Mouse (Mus musculus): ENCODE data around the gene Fgfr2. TPM values are rescaled to one million over a fixed set of nuclear protein-coding genes. Genes with fewer than 3 reads are reported as not detected.
A peak's percentile ranks its signal among the peaks of the same experiment; 100 is the strongest.

Gene Fgfr2
- polyA plus RNA-seq, 1 experiment from 2014 or later = 81.1 TPM

- Histone ChIP-seq H3K4me2 (replicated peaks) (no peak overlapping the region), H3K4me1 (peaks cover 7% of the 10 kb centered on the region), H3K4me3 (no peak overlapping the region), H3K27me3 (no peaks in the 10 kb centered on the region), H3K9ac (no peak overlapping the region), H3K27ac (peak overlapping the region; percentile 12; the same call in 1 of the 2 replicates), H3K36me3 (no peaks in the 10 kb centered on the region), H3K9me3 (replicated peaks) (no peaks in the 10 kb centered on the region; the same call in 1 of the 2 replicates)
- 44% methylated on average over 5 of the region's 5 CpGs for WGBS
- ATAC-seq (ENCODE audit: low FRiP score) = peak; percentile 56; the same call in 1 of the 2 replicates
Measured at GRCm38 (mm10) chr7:132183892-132184404, 939.2 kb downstream of the Fgfr2 start.

- Histone ChIP-seq H3K9me3 (replicated peaks) (no peaks in the 10 kb centered on the region; the same call in 1 of the 2 replicates), H3K27ac (no peak overlapping the region), H3K36me3 (no peaks in the 10 kb centered on the region), H3K4me1 (peaks cover 7% of the 10 kb centered on the region), H3K4me3 (no peak overlapping the region), H3K4me2 (replicated peaks) (no peak overlapping the region), H3K27me3 (no peaks in the 10 kb centered on the region), H3K9ac (no peak overlapping the region)
- 91% methylated on average over 4 of the region's 4 CpGs for WGBS
- ATAC-seq (ENCODE audit: low FRiP score) = no peak
Measured at GRCm38 (mm10) chr7:132181586-132182198, 941.5 kb downstream of the Fgfr2 start.

- 77% methylated on average over 3 of the region's 3 CpGs for WGBS
- H3K4me3 ChIP-seq = no peak overlapping the region
- no peak overlapping the region for H3K4me2 ChIP-seq (replicated peaks)
- no peak overlapping the region for H3K27ac ChIP-seq
- no peak overlapping the region for H3K9ac ChIP-seq
- ATAC-seq (ENCODE audit: low FRiP score) = no peak
- no peaks in the 10 kb centered on the region for H3K36me3 ChIP-seq
- no peaks in the 10 kb centered on the region for H3K27me3 ChIP-seq
- peaks cover 7% of the 10 kb centered on the region for H3K4me1 ChIP-seq
- H3K9me3 ChIP-seq (replicated peaks) = no peaks in the 10 kb centered on the region; the same call in 1 of the 2 replicates
Measured at GRCm38 (mm10) chr7:132181042-132181441, 942.1 kb downstream of the Fgfr2 start.

- peaks cover 4% of the 10 kb centered on the region for H3K4me1 ChIP-seq
Measured at GRCm38 (mm10) chr7:132179049-132179448, 944.1 kb downstream of the Fgfr2 start.

GRCm38 (mm10) chr7:132174787-132175186 is 948.4 kb downstream of the Fgfr2 start:
- no peak for ATAC-seq (ENCODE audit: low FRiP score)
- H3K4me2 ChIP-seq (replicated peaks) = no peak overlapping the region
- H3K4me3 ChIP-seq = no peak overlapping the region
- peaks cover 4% of the 10 kb centered on the region for H3K4me1 ChIP-seq
- H3K9ac ChIP-seq = no peak overlapping the region
- H3K9me3 ChIP-seq (replicated peaks) = 0 out of 2 replicates have a peak, but pooled peaks cover 6% of the 10 kb centered on the region
- 92% methylated on average over 5 of the region's 5 CpGs for WGBS
- no peaks in the 10 kb centered on the region for H3K27me3 ChIP-seq
- H3K36me3 ChIP-seq = no peaks in the 10 kb centered on the region
- H3K27ac ChIP-seq = no peak overlapping the region

More at GRCm38 (mm10) chr7:132179049-132179448, 944.1 kb downstream of the Fgfr2 start:
- H3K36me3 ChIP-seq = no peaks in the 10 kb centered on the region
- H3K27me3 ChIP-seq = no peaks in the 10 kb centered on the region
- H3K27ac ChIP-seq = no peak overlapping the region
- H3K9me3 ChIP-seq (replicated peaks) = no peaks in the 10 kb centered on the region; the same call in 1 of the 2 replicates
- 65% methylated on average over 1 of the region's 1 CpGs for WGBS
- no peak overlapping the region for H3K4me2 ChIP-seq (replicated peaks)
- H3K9ac ChIP-seq = no peak overlapping the region
- H3K4me3 ChIP-seq = no peak overlapping the region
- ATAC-seq (ENCODE audit: low FRiP score) = no peak

GRCm38 (mm10) chr7:132174296-132174695 is 948.9 kb downstream of the Fgfr2 start:
- Histone ChIP-seq H3K4me1 (peaks cover 6% of the 10 kb centered on the region), H3K27me3 (no peaks in the 10 kb centered on the region)
- ATAC-seq (ENCODE audit: low FRiP score) = no peak

GRCm38 (mm10) chr7:132172220-132172619 is 950.9 kb downstream of the Fgfr2 start:
- H3K27ac ChIP-seq = no peak overlapping the region
- no peak overlapping the region for H3K4me2 ChIP-seq (replicated peaks)
- 0 out of 2 replicates have a peak, but pooled peaks cover 6% of the 10 kb centered on the region for H3K9me3 ChIP-seq (replicated peaks)
- H3K27me3 ChIP-seq = no peaks in the 10 kb centered on the region
- H3K9ac ChIP-seq = no peak overlapping the region
- no peaks in the 10 kb centered on the region for H3K36me3 ChIP-seq
- WGBS = 59% methylated on average over 5 of the region's 5 CpGs
- ATAC-seq (ENCODE audit: low FRiP score) = no peak
- H3K4me3 ChIP-seq = no peak overlapping the region
- peaks cover 6% of the 10 kb centered on the region for H3K4me1 ChIP-seq

More at GRCm38 (mm10) chr7:132174296-132174695, 948.9 kb downstream of the Fgfr2 start:
- Histone ChIP-seq H3K9ac (no peak overlapping the region), H3K4me3 (no peak overlapping the region), H3K4me2 (replicated peaks) (no peak overlapping the region), H3K9me3 (replicated peaks) (0 out of 2 replicates have a peak, but pooled peaks cover 6% of the 10 kb centered on the region), H3K36me3 (no peaks in the 10 kb centered on the region), H3K27ac (no peak overlapping the region)
- 77% methylated on average over 2 of the region's 2 CpGs for WGBS

- Histone ChIP-seq H3K4me2 (replicated peaks) (no peak overlapping the region), H3K9me3 (replicated peaks) (0 out of 2 replicates have a peak, but pooled peaks cover 6% of the 10 kb centered on the region), H3K27ac (no peak overlapping the region), H3K36me3 (no peaks in the 10 kb centered on the region), H3K9ac (no peak overlapping the region), H3K27me3 (no peaks in the 10 kb centered on the region), H3K4me1 (peaks cover 6% of the 10 kb centered on the region), H3K4me3 (no peak overlapping the region)
- no peak for ATAC-seq (ENCODE audit: low FRiP score)
- WGBS = 87% methylated on average over 5 of the region's 5 CpGs
Measured at GRCm38 (mm10) chr7:132171716-132172115, 951.4 kb downstream of the Fgfr2 start.

- no peaks in the 10 kb centered on the region for H3K36me3 ChIP-seq
- H3K4me1 ChIP-seq = peaks cover 6% of the 10 kb centered on the region
- H3K27ac ChIP-seq = no peak overlapping the region
- WGBS = 61% methylated on average over 7 of the region's 7 CpGs
- no peak overlapping the region for H3K4me2 ChIP-seq (replicated peaks)
- no peak overlapping the region for H3K4me3 ChIP-seq
- no peak overlapping the region for H3K9ac ChIP-seq
- H3K27me3 ChIP-seq = no peaks in the 10 kb centered on the region
- ATAC-seq (ENCODE audit: low FRiP score) = peak; percentile 35; the same call in 1 of the 2 replicates
- 0 out of 2 replicates have a peak, but pooled peaks cover 6% of the 10 kb centered on the region for H3K9me3 ChIP-seq (replicated peaks)
Measured at GRCm38 (mm10) chr7:132169419-132170169, 953.6 kb downstream of the Fgfr2 start.

GRCm38 (mm10) chr7:132167239-132167638 is 955.9 kb downstream of the Fgfr2 start:
- Histone ChIP-seq H3K4me2 (replicated peaks) (no peak overlapping the region), H3K4me3 (no peak overlapping the region), H3K27ac (no peak overlapping the region), H3K9me3 (replicated peaks) (0 out of 2 replicates have a peak, but pooled peaks cover 6% of the 10 kb centered on the region), H3K9ac (no peak overlapping the region), H3K27me3 (no peaks in the 10 kb centered on the region), H3K4me1 (peaks cover 6% of the 10 kb centered on the region), H3K36me3 (no peaks in the 10 kb centered on the region)
- WGBS = 66% methylated on average over 4 of the region's 4 CpGs
- ATAC-seq (ENCODE audit: low FRiP score) = no peak

GRCm38 (mm10) chr7:132162254-132162653 is 960.9 kb downstream of the Fgfr2 start:
- peaks cover 2% of the 10 kb centered on the region; the same call in 1 of the 2 replicates for H3K4me1 ChIP-seq
- no peak overlapping the region for H3K9ac ChIP-seq
- H3K4me3 ChIP-seq = no peak overlapping the region
- WGBS = 71% methylated on average over 3 of the region's 3 CpGs
- ATAC-seq (ENCODE audit: low FRiP score) = no peak
- no peaks in the 10 kb centered on the region for H3K36me3 ChIP-seq
- peak overlapping the region; percentile 60 for H3K27ac ChIP-seq
- H3K4me2 ChIP-seq (replicated peaks) = no peak overlapping the region
- H3K9me3 ChIP-seq (replicated peaks) = no peaks in the 10 kb centered on the region
- H3K27me3 ChIP-seq = no peaks in the 10 kb centered on the region

- WGBS = 79% methylated on average over 9 of the region's 9 CpGs
- Histone ChIP-seq H3K4me2 (replicated peaks) (no peak overlapping the region), H3K4me1 (peaks cover 18% of the 10 kb centered on the region), H3K9me3 (replicated peaks) (no peaks in the 10 kb centered on the region), H3K36me3 (no peaks in the 10 kb centered on the region), H3K27me3 (peaks cover 25% of the 10 kb centered on the region), H3K27ac (peak overlapping the region; percentile 64), H3K4me3 (no peak overlapping the region), H3K9ac (no peak overlapping the region)
- ATAC-seq (ENCODE audit: low FRiP score) = no peak
Measured at GRCm38 (mm10) chr7:132158321-132159025, 964.7 kb downstream of the Fgfr2 start.

Measured in hindbrain, embryonic 12.5 days (tissue).